ENCODE assay signal across 27 mouse cellular contexts in genomic region chr4:128760029-128760428, GRCm38 (mm10). TPM values are rescaled to one million over a fixed set of nuclear protein-coding genes. Genes with fewer than 3 reads are reported as not detected.
DNase-seq lines count a peak whose midpoint lies in the region; ATAC-seq and TF ChIP-seq lines count a peak whose summit lies in the region.
"Had no signal": no experiment of that assay in that cellular context is flagged by ENCODE, and none has a peak within 500 bp of the region (broad histone marks: within the 10 kb centered on the region; RNA-seq: fewer than 3 reads in every experiment).

No protein-coding gene starts in this region.

- H3K4me3 ChIP-seq in intestine, embryonic 15.5 days (replicated peaks) = no peak overlapping the region
- no peak overlapping the region for H3K4me3 ChIP-seq in intestine, postnatal 0 days (ENCODE audit: low read depth, low read length)
- H3K4me3 ChIP-seq in liver, embryonic 13.5 days (replicated peaks) = no peak overlapping the region
- H3K4me3 ChIP-seq: embryonic facial prominence, embryonic 10.5 days; embryonic facial prominence, embryonic 15.5 days; forebrain, embryonic 12.5 days; limb, embryonic 10.5 days; limb, embryonic 15.5 days; lung, embryonic 15.5 days; megakaryocyte, embryonic 14.5 days; midbrain, embryonic 13.5 days had no signal

- H3K4me1 ChIP-seq in intestine, embryonic 15.5 days (replicated peaks) = no peaks in the 10 kb centered on the region
- no peaks in the 10 kb centered on the region for H3K4me1 ChIP-seq in intestine, postnatal 0 days (replicated peaks; ENCODE audit: control insufficient read depth, insufficient read depth, low read length)
- H3K4me1 ChIP-seq in liver, embryonic 13.5 days (replicated peaks) = peaks cover 25% of the 10 kb centered on the region
- H3K4me1 ChIP-seq: lung, embryonic 15.5 days had no signal

- no peaks in the 10 kb centered on the region for H3K36me3 ChIP-seq in intestine, embryonic 15.5 days
- H3K36me3 ChIP-seq in intestine, postnatal 0 days (ENCODE audit: control insufficient read depth, insufficient read depth) = no peaks in the 10 kb centered on the region
- peaks cover under 1% of the 10 kb centered on the region; the same call in 1 of the 2 replicates for H3K36me3 ChIP-seq in liver, embryonic 13.5 days
- H3K36me3 ChIP-seq: embryonic facial prominence, embryonic 15.5 days; lung, embryonic 15.5 days had no signal

- H3K9me3 ChIP-seq in intestine, embryonic 15.5 days = no peaks in the 10 kb centered on the region
- H3K9me3 ChIP-seq in intestine, postnatal 0 days (ENCODE audit: control insufficient read depth) = no peaks in the 10 kb centered on the region
- H3K9me3 ChIP-seq in liver, embryonic 13.5 days (replicated peaks) = peaks cover 7% of the 10 kb centered on the region
- H3K9me3 ChIP-seq: embryonic facial prominence, embryonic 15.5 days; limb, embryonic 10.5 days; limb, embryonic 15.5 days; lung, embryonic 15.5 days had no signal

- no peaks in the 10 kb centered on the region for H3K27me3 ChIP-seq in intestine, embryonic 15.5 days (replicated peaks)
- no peaks in the 10 kb centered on the region for H3K27me3 ChIP-seq in intestine, postnatal 0 days (replicated peaks; ENCODE audit: control insufficient read depth, insufficient read depth, low read length)
- no peaks in the 10 kb centered on the region for H3K27me3 ChIP-seq in liver, embryonic 13.5 days
- H3K27me3 ChIP-seq: CH12.LX; embryonic facial prominence, embryonic 15.5 days; forebrain, embryonic 12.5 days; limb, embryonic 15.5 days; lung, embryonic 15.5 days; midbrain, embryonic 13.5 days had no signal

- WGBS in intestine, embryonic 15.5 days = 77% methylated on average over 6 of the region's 6 CpGs
- 57% methylated on average over 6 of the region's 6 CpGs for WGBS in intestine, postnatal 0 days
- 25% methylated on average over 6 of the region's 6 CpGs for WGBS in liver, embryonic 13.5 days (ENCODE audit: insufficient replicate concordance)

- H3K4me2 ChIP-seq in intestine, embryonic 15.5 days (replicated peaks) = no peak overlapping the region
- H3K4me2 ChIP-seq in intestine, postnatal 0 days (replicated peaks; ENCODE audit: low read depth) = no peak overlapping the region
- H3K4me2 ChIP-seq in liver, embryonic 13.5 days = peak overlapping the region; percentile 13
- H3K4me2 ChIP-seq: embryonic facial prominence, embryonic 15.5 days; forebrain, embryonic 12.5 days; limb, embryonic 15.5 days; lung, embryonic 15.5 days; midbrain, embryonic 13.5 days had no signal

- no peak for TF ChIP-seq CTCF in intestine, postnatal 0 days (IDR thresholded peaks at IDR 0.05; ENCODE audit: low read depth)

- H3K27ac ChIP-seq in intestine, embryonic 15.5 days = no peak overlapping the region
- no peak overlapping the region for H3K27ac ChIP-seq in intestine, postnatal 0 days (ENCODE audit: low read depth, low read length)
- H3K27ac ChIP-seq in liver, embryonic 13.5 days = no peak overlapping the region
- H3K27ac ChIP-seq: embryonic facial prominence, embryonic 10.5 days; embryonic facial prominence, embryonic 15.5 days; forebrain, embryonic 12.5 days; limb, embryonic 10.5 days; limb, embryonic 15.5 days; lung, embryonic 15.5 days; midbrain, embryonic 13.5 days had no signal

- DNase-seq in liver, embryonic 13.5 days = peak; percentile 65
- DNase-seq in adrenal gland, postnatal 14 days = no peak
- DNase-seq in layer of hippocampus, adult 9-11 months = no peak
- no peak for DNase-seq in kidney, postnatal 36 days
- DNase-seq: adrenal gland, postnatal 36 days; cerebellum, adult 11-12 months; forebrain, postnatal 0 days; gastrocnemius, postnatal 10 days; kidney, adult 11 months; kidney, postnatal 25 days; layer of hippocampus, postnatal 36 days; lung, postnatal 36 days; thymus, postnatal 14 days had no signal

- H3K9ac ChIP-seq in intestine, embryonic 15.5 days = no peak overlapping the region
- H3K9ac ChIP-seq in intestine, postnatal 0 days (ENCODE audit: low read depth, low read length) = no peak overlapping the region
- H3K9ac ChIP-seq in liver, embryonic 13.5 days = no peak overlapping the region
- H3K9ac ChIP-seq: embryonic facial prominence, embryonic 15.5 days; forebrain, embryonic 12.5 days; forebrain, postnatal 0 days; limb, embryonic 15.5 days; lung, embryonic 15.5 days; midbrain, embryonic 13.5 days had no signal

- ATAC-seq in intestine, embryonic 15.5 days = 0 out of 2 replicates have a peak, but pooled peaks have one; percentile 8
- no peak for ATAC-seq in intestine, postnatal 0 days
- ATAC-seq in common myeloid progenitor, adult 5-6 weeks (replicated peaks; ENCODE audit: low read depth, poor library complexity, severe bottlenecking) = peak; percentile 45; the same call in 1 of the 2 replicates
- ATAC-seq in liver, embryonic 13.5 days (ENCODE audit: low read depth) = peak; percentile 91
- ATAC-seq in megakaryocyte progenitor cell, adult 5-6 weeks (replicated peaks; ENCODE audit: poor library complexity) = peak; percentile 87
- ATAC-seq: forebrain, postnatal 0 days; hindbrain, embryonic 16.5 days; midbrain, embryonic 13.5 days had no signal

RNA-seq across cellular contexts. Expression of gene A3galt2, which starts 4.9 kb away (rescaled TPM):
- polyA plus RNA-seq in intestine, embryonic 15.5 days (2015; fragmentation: Nextera tagmentation; extraction: Ambion mirVana) = 0.08 and 0.13 TPM in 2 replicates
- polyA plus RNA-seq in intestine, postnatal 0 days (2015; fragmentation: Nextera tagmentation; extraction: Ambion mirVana) = not detected in 2 replicates
- total RNA-seq in common myeloid progenitor, adult 5-6 weeks (2017) = 0.09 TPM in 1 of 2 replicates, not detected in the other
- not detected in 2 replicates for polyA plus RNA-seq in liver, embryonic 13.5 days (2015; fragmentation: Nextera tagmentation; extraction: Ambion mirVana)
- total RNA-seq in megakaryocyte progenitor cell, adult 5-6 weeks (2015) = not detected in 2 replicates
- not detected in 2 replicates for total RNA-seq in megakaryocyte progenitor cell, adult 5-6 weeks (2017)
- 0.26 TPM in 2 replicates for total RNA-seq in adrenal gland, postnatal 14 days (2021)

RNA-seq across cellular contexts. Expression of gene Zfp362, which starts 45.8 kb away (rescaled TPM):
- polyA plus RNA-seq in intestine, embryonic 15.5 days (2015; fragmentation: Nextera tagmentation; extraction: Ambion mirVana) = 22.8 and 23.5 TPM in 2 replicates
- 12.6 and 12.9 TPM in 2 replicates for polyA plus RNA-seq in intestine, postnatal 0 days (2015; fragmentation: Nextera tagmentation; extraction: Ambion mirVana)
- 8.1 and 14.6 TPM in 2 replicates for total RNA-seq in common myeloid progenitor, adult 5-6 weeks (2017)
- 7.1 and 7.3 TPM in 2 replicates for polyA plus RNA-seq in liver, embryonic 13.5 days (2015; fragmentation: Nextera tagmentation; extraction: Ambion mirVana)
- 20.5 and 22.2 TPM in 2 replicates for total RNA-seq in megakaryocyte progenitor cell, adult 5-6 weeks (2015)
- total RNA-seq in megakaryocyte progenitor cell, adult 5-6 weeks (2017) = 4.7 and 5.7 TPM in 2 replicates
- total RNA-seq in adrenal gland, postnatal 14 days (2021) = 32.2 and 39.1 TPM in 2 replicates
